Mouse (Mus musculus) limb, embryonic 11.5 days (tissue): ENCODE results near the gene Tmem178b. TPM values are rescaled to one million over a fixed set of nuclear protein-coding genes. Genes with fewer than 3 reads are reported as not detected.

Experiments
- ATAC-seq: fragments of 200-750 bp; cut with Nextera tagmentation; 2 replicates; pipeline ENCODE4 v1.8.0; 2017; ENCODE audit warnings: low read depth; ENCODE audit not compliant: insufficient number of reproducible peaks, low FRiP score, low TSS enrichment
- DNase-seq: peaks from one replicate; pipeline ENCODE4 v3.0.0-alpha.2; 2015; ENCODE audit warnings: low spot score
- H3K27ac ChIP-seq: fragments of 300-500 bp; sonication (generic); replicated peaks from 2 replicates; pipeline ENCODE4 v1.5.1; 2014; ENCODE audit warnings: low read depth, mild to moderate bottlenecking, low read length
- H3K27me3 ChIP-seq: fragments of 300-500 bp; sonication (generic); 2 replicates; pipeline ENCODE4 v1.6.1; 2014; ENCODE audit warnings: mild to moderate bottlenecking, low read length, mixed read lengths; ENCODE audit not compliant: control insufficient read depth, insufficient read depth
- H3K36me3 ChIP-seq: fragments of 300-500 bp; sonication (generic); 2 replicates; pipeline ENCODE4 v1.6.1; 2014; ENCODE audit warnings: mild to moderate bottlenecking, low read length, moderate library complexity, mixed read lengths; ENCODE audit not compliant: control insufficient read depth, insufficient read depth
- H3K4me1 ChIP-seq: fragments of 300-500 bp; sonication (generic); 2 replicates; pipeline ENCODE4 v1.6.1; 2014; ENCODE audit warnings: low read length, mixed read lengths; ENCODE audit not compliant: control insufficient read depth, insufficient read depth
- H3K4me2 ChIP-seq: fragments of 300-500 bp; sonication (generic); 2 replicates; pipeline ENCODE4 v1.6.1; 2014; ENCODE audit warnings: low read depth, mild to moderate bottlenecking, moderate library complexity; ENCODE audit not compliant: severe bottlenecking
- H3K4me3 ChIP-seq: fragments of 300-500 bp; sonication (generic); 2 replicates; pipeline ENCODE4 v1.5.1; 2014; ENCODE audit warnings: low read depth, low read length
- H3K9ac ChIP-seq: fragments of 300-500 bp; sonication (generic); 2 replicates; pipeline ENCODE4 v1.6.1; 2014; ENCODE audit warnings: mild to moderate bottlenecking, low read length
- H3K9me3 ChIP-seq: fragments of 300-500 bp; sonication (generic); 2 replicates; pipeline ENCODE4 v1.6.1; 2016; ENCODE audit warnings: low read length; ENCODE audit not compliant: control insufficient read depth
- WGBS: fragments of 180-500 bp; shearing (Covaris S2); extraction: QIAGEN DNeasy Blood & Tissue Kit; methylation state at CpG from one replicate; pipeline ENCODE4 v1.1.7; 2014; 5-methylcytosine and 5-hydroxymethylcytosine counted together
- polyA plus RNA-seq: library from polyadenylated mRNA; unstranded; fragments of >200 nt; fragmentation: Nextera tagmentation; extraction: Ambion mirVana; gene quantifications from 2 replicates; pipeline ENCODE4 v1.2.1, GENCODE M21; 2014

Tmem178b gene
- polyA plus RNA-seq, 1 experiment from 2014 or later: 0.27 TPM

- no peaks in the 10 kb centered on the region for H3K4me1 ChIP-seq
- H3K4me2 ChIP-seq: no peak overlapping the region
- ATAC-seq: no peak
- 84% methylated on average over 4 of the region's 4 CpGs for WGBS
- no peak overlapping the region for H3K9ac ChIP-seq
- no peak overlapping the region for H3K27ac ChIP-seq
- no peaks in the 10 kb centered on the region for H3K27me3 ChIP-seq
- no peaks in the 10 kb centered on the region for H3K36me3 ChIP-seq
- H3K9me3 ChIP-seq: no peaks in the 10 kb centered on the region
- no peak for DNase-seq
- H3K4me3 ChIP-seq: no peak overlapping the region
These were observed 117.7 kb downstream of the Tmem178b start for GRCm38 (mm10) chr6:39990772-39991171.

- no peak for DNase-seq
- Histone ChIP-seq H3K4me3 (no peak overlapping the region), H3K4me1 (no peaks in the 10 kb centered on the region), H3K27me3 (no peaks in the 10 kb centered on the region), H3K9ac (no peak overlapping the region), H3K9me3 (no peaks in the 10 kb centered on the region), H3K36me3 (no peaks in the 10 kb centered on the region), H3K4me2 (no peak overlapping the region), H3K27ac (no peak overlapping the region)
- 63% methylated on average over 6 of the region's 6 CpGs for WGBS
- no peak for ATAC-seq
These were observed 118.9 kb downstream of the Tmem178b start for GRCm38 (mm10) chr6:39991922-39992321.

- Histone ChIP-seq H3K9ac (no peak overlapping the region), H3K27ac (no peak overlapping the region), H3K36me3 (no peaks in the 10 kb centered on the region), H3K4me3 (no peak overlapping the region), H3K4me2 (no peak overlapping the region), H3K4me1 (no peaks in the 10 kb centered on the region), H3K27me3 (no peaks in the 10 kb centered on the region), H3K9me3 (no peaks in the 10 kb centered on the region)
- no peak for DNase-seq
- 78% methylated on average over 11 of the region's 11 CpGs for WGBS
- no peak for ATAC-seq
These were observed 133.1 kb downstream of the Tmem178b start for GRCm38 (mm10) chr6:40006006-40006765.

- Histone ChIP-seq H3K27me3 (no peaks in the 10 kb centered on the region), H3K4me2 (no peak overlapping the region), H3K9me3 (no peaks in the 10 kb centered on the region), H3K4me3 (no peak overlapping the region), H3K27ac (no peak overlapping the region), H3K36me3 (no peaks in the 10 kb centered on the region), H3K9ac (no peak overlapping the region), H3K4me1 (no peaks in the 10 kb centered on the region)
- no peak for ATAC-seq
- DNase-seq: no peak
- WGBS: 80% methylated on average over 3 of the region's 3 CpGs
These were observed 135.3 kb downstream of the Tmem178b start for GRCm38 (mm10) chr6:40008166-40008907.

GRCm38 (mm10) chr6:40009718-40010117 is 136.6 kb downstream of the Tmem178b start:
- WGBS: 72% methylated on average over 3 of the region's 3 CpGs
- Histone ChIP-seq H3K9ac (no peak overlapping the region), H3K36me3 (no peaks in the 10 kb centered on the region), H3K27me3 (no peaks in the 10 kb centered on the region), H3K27ac (no peak overlapping the region), H3K4me1 (no peaks in the 10 kb centered on the region), H3K9me3 (no peaks in the 10 kb centered on the region), H3K4me3 (no peak overlapping the region), H3K4me2 (no peak overlapping the region)
- no peak for ATAC-seq
- no peak for DNase-seq

GRCm38 (mm10) chr6:40011066-40011465 is 138.0 kb downstream of the Tmem178b start:
- WGBS: 87% methylated on average over 5 of the region's 5 CpGs
- ATAC-seq: no peak

GRCm38 (mm10) chr6:40011609-40012008 is 138.5 kb downstream of the Tmem178b start:
- no peak; the same call in 1 of the 2 replicates for ATAC-seq

More at GRCm38 (mm10) chr6:40011066-40011465, 138.0 kb downstream of the Tmem178b start:
- Histone ChIP-seq H3K36me3 (no peaks in the 10 kb centered on the region), H3K4me2 (no peak overlapping the region), H3K4me3 (no peak overlapping the region), H3K9me3 (no peaks in the 10 kb centered on the region), H3K27me3 (no peaks in the 10 kb centered on the region), H3K27ac (no peak overlapping the region), H3K4me1 (no peaks in the 10 kb centered on the region), H3K9ac (no peak overlapping the region)
- no peak for DNase-seq

GRCm38 (mm10) chr6:40013407-40013806 is 140.3 kb downstream of the Tmem178b start:
- H3K27me3 ChIP-seq: no peaks in the 10 kb centered on the region
- no peak overlapping the region for H3K9ac ChIP-seq
- H3K36me3 ChIP-seq: no peaks in the 10 kb centered on the region
- H3K27ac ChIP-seq: no peak overlapping the region
- H3K4me2 ChIP-seq: no peak overlapping the region
- WGBS: 45% methylated on average over 5 of the region's 5 CpGs
- ATAC-seq (no peak), DNase-seq (no peak)
- no peak overlapping the region for H3K4me3 ChIP-seq
- H3K4me1 ChIP-seq: no peaks in the 10 kb centered on the region
- no peaks in the 10 kb centered on the region for H3K9me3 ChIP-seq

More at GRCm38 (mm10) chr6:40011609-40012008, 138.5 kb downstream of the Tmem178b start:
- no peak overlapping the region for H3K9ac ChIP-seq
- H3K4me1 ChIP-seq: no peaks in the 10 kb centered on the region
- no peak overlapping the region for H3K27ac ChIP-seq
- 68% methylated on average over 5 of the region's 5 CpGs for WGBS
- no peak overlapping the region for H3K4me3 ChIP-seq
- no peak overlapping the region for H3K4me2 ChIP-seq
- H3K9me3 ChIP-seq: no peaks in the 10 kb centered on the region
- no peaks in the 10 kb centered on the region for H3K36me3 ChIP-seq
- H3K27me3 ChIP-seq: no peaks in the 10 kb centered on the region
- DNase-seq: peak; percentile 78
